Mouse (Mus musculus) spleen, adult 12 weeks (tissue): ENCODE data around the gene Il11ra2.
"Not testable (repeated sequence)": the region's sequence is repeated elsewhere in the genome, so short reads cannot be mapped to it uniquely, and the experiment has no call there.

Experiments
- DNase-seq: peaks from one replicate; pipeline ENCODE4 v3.0.0; 2022; ENCODE audit warnings: low spot score

The Il11ra2 gene

DNA sequence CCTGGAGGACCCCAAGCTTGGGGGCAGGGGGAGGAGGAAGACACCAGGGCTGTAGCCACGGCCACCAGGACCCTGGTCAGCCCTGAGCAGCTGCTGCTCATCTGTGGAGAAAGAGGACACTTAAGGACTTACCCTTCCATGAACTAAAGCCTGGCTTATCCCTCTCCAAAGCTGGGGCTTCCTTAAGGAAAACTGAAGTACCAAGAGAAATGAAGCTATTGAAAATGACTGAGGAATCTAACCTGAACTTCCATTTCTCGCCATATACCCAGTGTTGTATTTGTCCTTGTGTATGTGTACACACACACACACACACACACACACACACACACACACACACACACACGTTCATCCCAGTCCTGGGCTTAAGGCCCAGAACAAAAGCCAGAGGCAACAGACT lies at the start of gene Il11ra2:
Il11ra2 (minus strand) TSS at position 101 of the 400 bp plus-strand sequence.
- DNase-seq: not testable (repeated sequence)

DNA sequence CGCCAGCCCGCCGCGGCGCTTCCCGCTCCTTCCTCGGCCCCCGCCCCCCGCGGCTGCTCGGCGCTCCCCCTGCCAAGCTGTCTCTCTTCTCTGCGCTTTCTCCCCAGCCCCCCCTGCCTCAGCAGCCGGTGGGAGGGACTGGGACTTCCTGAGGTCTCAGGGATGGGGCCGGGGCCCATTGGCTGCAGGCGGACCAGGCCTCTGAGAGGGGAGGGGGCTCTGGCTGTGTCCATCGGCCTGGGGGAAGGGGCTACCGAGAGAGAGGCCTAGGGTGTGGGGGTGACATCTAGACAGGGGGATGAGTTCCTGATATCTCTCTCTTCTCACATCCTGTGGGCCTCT lies 20.5 kb upstream of the Il11ra2 start:
- DNase-seq: not testable (repeated sequence)

DNA sequence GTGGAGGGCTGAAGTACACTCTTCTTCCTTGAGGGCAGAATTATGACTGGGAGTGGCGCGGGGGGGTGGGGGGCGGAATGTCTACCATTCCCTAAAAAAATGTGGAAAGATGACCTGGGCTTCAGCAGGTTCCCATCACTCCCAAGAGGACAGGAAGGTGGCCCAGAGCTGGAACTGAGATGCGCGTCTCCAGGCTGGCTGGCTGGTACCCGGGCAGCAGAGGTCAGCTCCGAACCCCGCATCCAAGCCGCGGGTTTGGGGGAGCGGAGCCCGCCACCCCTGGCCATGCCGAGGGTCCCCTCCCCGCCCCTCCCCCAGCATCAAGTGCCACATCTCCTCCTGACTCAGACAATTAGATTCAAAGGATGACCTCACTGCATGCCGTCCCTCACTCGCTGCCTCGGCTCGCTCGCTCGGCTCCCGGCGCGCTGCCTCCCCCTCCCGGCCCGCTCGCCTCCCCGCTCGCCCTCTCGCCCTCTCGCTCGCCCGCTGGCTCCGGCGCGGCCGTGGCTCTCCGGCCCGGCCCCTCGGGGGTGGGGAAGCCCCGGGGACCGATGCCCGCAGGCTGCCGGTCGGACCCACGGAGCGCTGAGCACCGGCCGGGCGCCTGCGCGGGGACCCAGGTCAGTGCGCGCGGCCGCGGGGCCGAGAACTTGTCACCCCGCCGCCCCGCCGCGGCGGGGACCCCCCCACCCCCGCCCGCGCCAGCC lies 19.9 kb upstream of the Il11ra2 start:
- DNase-seq: not testable (repeated sequence)

DNA sequence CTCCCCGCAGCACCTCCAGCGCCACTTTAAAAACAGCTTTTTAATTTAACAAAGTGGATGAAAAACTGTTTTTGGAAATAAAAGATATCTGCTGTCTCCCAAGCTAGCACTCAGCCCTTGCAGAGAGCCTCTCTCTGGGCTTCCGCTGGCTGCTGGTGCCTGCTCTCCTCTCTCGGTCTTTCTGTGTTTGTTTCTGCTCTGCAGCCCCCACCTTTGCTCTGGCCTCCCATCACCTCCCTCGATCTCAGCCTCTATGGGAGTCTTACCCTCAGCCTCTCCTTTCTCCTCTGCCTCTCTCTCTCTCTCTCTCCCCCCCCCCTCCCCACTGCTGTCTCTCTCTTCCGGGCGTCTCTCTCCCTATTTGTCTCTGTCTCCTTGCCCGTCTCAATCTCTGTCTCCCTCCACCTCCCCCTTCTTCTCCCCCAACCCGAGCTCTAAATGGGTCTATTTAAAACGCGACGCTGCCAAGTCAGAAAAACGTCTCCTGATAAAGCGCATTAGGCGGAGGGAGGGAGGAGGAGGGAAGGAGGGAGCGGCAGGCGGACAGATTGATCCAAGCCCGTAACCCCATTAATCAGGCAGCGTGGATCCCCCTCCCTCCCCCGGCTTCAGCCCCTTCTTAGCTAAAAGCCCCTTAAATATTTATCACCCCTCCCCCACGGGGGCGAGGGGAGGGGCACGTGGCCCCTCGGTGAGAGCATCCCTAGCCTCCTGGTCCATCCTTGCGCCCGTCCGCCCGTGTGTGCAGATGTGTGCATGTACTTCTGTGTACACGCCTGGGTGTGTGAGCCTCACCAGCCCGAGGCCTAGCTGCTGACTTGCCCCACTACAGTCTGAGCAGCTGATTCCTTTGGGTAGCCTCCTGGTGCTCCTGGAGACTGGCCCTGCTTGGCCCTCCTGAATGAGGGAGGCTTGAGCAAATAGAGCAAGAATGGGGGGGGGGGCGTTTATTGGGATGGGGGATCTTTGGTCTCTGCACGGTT lies 19.0 kb upstream of the Il11ra2 start:
- not testable (repeated sequence) for DNase-seq

DNA sequence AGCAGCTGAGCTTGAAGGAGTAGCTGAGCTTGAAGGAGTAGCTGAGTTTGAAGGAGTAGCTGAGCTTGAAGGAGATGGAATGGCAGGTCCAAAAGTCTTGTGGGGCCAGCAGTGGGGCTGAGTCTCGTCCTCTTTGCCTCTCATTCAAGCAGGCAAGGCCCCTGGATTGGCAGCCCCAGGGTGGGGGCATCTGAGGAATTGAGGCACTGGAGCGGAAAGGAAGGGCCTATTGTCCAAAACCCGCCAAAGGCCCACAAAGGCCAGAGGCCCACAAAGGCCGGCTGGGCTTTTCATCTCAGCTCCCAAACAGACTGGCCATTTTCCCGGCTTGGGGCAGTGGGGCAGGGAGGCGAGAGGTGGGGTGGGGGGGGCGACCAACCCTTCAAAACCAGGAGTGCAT lies 17.7 kb upstream of the Il11ra2 start:
- DNase-seq: not testable (repeated sequence)

DNA sequence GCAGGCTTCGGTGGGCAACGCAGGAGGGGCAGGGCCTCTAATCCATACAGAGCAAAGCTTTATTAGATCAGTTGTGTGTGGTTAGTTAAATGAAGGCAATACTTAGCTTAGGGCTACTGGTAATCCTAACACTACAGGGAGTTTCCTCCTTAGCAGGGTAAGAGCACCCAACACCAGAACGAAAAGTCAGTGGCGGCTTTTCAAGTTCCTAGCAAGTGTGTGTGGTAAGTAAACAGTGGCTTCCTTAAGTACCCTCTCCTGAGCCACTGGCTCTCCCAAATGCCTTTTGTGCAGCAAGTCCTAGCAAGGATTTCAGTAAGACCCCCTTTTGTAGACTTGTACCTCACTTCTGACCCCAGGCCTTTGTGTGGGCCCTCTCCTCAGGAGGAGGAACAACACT lies 13.7 kb upstream of the Il11ra2 start:
- not testable (repeated sequence) for DNase-seq

DNA sequence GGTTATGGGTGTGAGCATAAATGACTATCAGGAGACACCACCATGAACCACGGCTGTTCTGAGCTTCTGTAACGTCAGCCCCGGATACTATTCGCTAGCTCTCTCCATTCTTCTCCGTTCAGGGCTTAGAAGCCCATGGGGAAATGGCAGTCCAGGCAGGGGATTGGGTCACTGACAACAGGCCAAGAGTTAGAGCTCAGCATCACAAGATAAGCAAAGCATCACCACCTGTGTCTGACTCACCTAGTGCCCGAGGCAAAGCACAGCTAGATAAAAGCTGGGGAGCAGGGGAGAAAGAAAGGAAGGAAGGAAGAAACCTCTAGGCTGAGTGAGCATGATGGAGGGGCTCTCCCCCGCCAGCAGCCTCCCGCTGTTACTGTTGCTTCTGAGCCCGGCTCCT lies 6.7 kb downstream of the Il11ra2 start, which contains the start of gene Ccl27b:
Ccl27b (plus strand) TSS at position 301 of the 400 bp plus-strand sequence.
- DNase-seq: not testable (repeated sequence)

DNA sequence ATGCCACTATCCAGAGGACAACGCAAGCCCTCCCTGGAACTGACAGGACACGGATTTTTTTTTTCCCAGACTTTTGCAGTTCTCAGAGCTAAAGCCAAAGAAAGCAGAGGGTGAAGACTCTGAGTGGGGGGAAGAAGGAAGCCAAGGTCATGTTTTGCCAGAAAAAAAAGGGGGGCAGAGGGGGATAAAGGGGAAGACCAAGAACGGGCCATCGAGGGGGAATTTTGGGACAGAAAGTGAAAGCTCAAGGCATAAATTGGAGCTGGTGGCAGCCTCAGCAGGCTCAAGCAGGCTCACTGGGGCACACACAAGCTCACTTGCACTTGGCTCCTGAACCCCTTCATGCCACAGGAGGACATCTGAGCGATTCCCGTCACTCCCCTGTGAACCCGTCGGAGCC lies 32.3 kb downstream of the Il11ra2 start, which contains the start of gene Gm2564:
Gm2564 (plus strand) TSS at position 301 of the 400 bp plus-strand sequence.
- DNase-seq: not testable (repeated sequence)

DNA sequence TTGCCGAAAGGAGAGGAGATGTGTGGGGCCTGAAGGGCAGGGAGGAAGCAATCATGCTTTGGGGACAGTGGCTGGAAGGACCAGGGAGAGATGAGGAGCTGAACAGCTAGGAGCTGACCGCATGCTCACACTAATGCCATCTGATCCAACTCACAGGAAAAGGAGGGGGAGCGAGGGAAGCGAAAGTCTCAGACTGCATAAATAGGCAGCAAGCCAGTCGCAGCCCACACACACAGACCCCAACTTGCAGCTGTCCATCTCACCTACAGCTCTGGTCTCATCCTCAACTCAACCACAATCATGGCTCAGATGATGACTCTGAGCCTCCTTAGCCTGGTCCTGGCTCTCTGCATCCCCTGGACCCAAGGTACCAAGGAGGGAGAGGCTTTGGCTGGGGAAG lies 49.8 kb downstream of the Il11ra2 start, which contains the start of gene Gm10591:
Gm10591 (plus strand) TSS at position 301 of the 400 bp plus-strand sequence.
- DNase-seq: not testable (repeated sequence)
